Mouse (Mus musculus) cerebellum, adult 11-12 months (tissue): ENCODE results near the gene Lgals9.

ENCODE experiments used
- DNase-seq: peaks from one replicate; pipeline ENCODE4 v3.0.0; 2022

Lgals9 gene

DNA sequence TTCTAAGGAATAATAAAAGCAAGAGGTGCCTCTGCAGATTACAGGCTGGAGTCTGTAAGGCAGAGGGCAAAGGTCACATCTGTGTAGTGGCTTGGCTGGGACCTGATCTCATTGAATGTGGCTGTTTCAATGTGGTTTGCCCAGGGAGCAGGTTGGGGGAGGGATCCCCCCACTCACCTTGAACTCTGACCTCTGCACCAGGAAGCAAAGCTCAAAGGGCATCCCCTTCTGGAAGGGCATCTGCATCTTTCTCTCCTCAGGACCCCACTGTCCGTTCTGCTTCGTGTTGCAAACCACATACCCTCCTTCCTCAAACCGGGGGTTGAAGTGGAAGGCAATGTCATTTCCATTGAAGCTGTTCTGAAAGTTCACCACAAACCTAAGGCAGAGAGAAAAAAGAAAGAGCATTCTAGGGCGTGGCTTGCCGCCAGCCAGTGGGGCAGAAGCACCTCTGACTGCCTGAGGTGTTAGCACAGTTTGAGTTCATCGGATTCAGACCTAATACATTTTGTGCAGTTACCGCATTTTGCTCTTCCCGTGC lies 11.9 kb downstream of the Lgals9 start:
- no peak for DNase-seq

DNA sequence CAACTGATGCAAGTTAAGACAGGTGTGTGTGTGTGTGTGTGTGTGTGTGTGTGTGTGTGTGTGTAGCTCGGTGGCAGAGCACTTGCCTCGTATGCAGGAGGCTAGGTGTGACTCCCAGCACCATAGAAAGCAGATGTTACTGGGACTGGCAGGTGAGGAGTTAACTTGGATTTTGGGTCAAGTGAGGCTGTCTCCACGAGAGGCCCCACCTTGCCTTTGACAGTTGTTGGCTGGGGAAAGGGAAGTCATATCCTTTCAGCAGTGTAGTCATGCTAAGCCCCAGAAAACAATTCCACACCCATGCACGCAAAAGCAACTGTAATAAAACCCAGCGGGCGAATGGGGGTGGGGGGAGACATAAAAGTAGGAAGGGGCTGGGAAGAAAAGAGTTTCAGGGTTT lies 12.4 kb downstream of the Lgals9 start:
- no peak for DNase-seq

DNA sequence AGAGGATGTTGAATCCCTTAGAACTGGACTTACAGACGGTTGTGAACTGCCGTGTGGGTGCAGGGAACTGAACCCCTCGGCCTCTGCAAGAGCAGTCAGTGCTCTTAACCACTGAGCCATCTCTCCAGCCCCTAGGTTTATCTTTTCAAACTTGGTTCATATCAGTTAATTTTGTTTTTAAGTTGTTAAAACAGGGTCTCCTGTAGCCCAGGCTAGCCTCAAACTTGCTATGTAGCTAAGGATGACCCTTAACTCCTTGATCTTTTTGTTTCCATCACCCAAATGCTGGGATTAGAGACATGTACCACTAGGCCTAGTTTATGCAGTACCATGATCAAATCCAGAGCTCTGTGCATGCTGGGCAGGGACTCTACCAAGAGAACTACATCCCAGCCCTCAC lies 13.0 kb downstream of the Lgals9 start:
- DNase-seq = no peak

DNA sequence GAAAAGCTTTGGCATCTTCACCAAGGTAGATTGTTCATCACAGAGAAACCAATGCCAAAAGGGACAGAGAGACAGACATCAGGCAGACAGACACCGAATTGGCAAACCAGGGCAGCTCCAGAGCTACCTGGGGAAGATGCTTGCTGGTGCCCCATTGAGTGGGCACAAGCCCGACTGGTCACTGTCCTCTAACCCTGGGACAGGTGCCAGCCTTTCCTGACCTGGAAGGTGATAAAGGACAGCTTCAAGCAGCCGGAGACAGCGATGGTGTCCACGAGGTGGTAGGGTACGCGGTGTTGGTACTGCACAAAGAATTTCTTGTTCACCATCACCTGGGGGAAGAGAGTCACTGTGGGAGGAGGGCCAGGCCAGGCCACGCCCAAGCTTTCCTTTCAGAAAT lies 13.7 kb downstream of the Lgals9 start:
- DNase-seq = no peak

DNA sequence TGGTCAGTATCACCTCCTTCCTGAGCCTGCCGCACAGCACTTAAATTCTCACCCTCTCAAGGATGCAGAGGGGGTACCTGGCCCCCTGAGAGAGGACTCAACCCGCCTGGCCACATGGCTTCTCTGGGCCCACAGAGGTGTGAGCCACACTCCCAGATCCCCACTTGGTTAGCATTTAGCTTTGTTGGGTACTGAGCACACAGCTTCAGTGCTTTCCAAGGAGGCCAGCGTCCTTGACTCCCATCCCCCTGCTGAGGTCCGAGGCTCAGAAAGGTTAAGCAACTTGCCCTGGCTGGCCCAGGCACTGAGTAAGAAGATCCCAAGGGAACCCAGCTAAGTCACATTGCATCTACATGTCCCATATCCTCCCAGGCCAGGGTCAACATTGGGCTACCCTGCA lies 16.6 kb downstream of the Lgals9 start:
- no peak for DNase-seq

DNA sequence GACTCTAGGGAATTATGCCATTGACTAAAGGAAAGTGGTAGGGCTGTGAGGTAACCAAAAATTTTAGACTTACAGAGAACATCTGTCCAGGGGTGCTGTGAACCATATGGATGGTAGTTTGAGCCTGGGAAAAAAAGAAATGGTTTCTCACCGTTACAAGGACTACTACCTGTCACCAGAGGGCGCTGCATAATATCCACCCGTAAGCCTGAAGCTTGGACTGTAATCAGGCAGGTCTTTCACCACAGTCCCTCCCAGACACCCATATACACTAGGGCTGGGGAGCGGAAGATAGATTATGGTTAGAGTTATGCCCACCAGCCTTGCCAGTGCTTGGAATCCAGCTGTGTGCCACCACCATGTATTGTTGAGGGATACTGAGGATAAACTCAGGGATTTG lies 17.4 kb downstream of the Lgals9 start:
- DNase-seq = no peak

DNA sequence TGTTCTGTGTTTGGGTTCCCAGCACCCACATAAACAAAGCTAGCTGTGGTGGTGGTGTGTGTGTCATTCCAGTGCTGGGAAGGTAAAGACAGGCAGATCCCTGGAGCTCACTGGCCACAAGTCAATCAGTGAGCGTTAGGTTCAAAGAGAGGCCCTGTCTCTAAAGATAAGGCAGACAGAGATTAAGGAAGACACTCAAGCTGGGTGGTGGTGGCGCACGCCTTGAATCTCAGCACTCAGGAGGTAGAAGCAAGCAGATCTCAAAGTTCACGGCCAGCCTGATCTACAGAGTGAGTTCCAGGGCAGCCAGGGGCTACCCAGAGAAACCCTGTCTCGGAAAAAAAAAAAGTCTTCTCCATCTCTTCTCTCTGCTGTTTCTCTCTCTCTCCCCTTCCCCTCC lies 23.5 kb downstream of the Lgals9 start:
- no peak for DNase-seq

DNA sequence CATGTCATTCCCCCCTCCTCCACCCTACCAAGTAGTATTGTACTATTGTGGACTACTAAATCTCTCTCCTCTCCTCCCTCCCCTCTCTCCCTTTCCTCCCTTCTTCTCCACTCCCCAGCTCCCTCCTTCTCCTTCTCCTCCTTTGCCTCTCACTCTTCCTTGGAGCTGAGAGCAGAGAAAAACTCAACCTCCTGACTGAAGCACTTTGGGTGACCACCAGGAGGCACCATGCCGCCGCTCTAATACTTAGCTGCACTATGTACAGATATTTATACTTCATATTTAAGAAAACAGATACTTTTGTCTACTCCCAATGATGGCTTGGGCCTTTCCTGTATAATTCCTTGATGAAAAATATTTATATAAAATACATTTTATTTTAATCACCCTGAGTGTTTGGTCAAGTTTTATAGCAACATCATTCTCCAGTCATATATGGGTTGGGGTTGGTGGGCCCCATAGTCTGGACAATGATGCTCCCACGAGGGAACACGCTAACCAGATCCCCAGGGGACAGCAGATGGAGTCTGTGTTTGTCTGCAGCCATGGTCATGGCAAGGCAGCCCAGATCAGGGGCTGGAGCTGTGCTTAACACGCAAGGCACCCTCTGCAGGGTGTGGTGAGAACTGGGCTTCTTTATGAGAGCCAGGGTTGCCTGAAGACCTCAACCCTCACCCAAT lies 24.8 kb downstream of the Lgals9 start:
- no peak for DNase-seq

DNA sequence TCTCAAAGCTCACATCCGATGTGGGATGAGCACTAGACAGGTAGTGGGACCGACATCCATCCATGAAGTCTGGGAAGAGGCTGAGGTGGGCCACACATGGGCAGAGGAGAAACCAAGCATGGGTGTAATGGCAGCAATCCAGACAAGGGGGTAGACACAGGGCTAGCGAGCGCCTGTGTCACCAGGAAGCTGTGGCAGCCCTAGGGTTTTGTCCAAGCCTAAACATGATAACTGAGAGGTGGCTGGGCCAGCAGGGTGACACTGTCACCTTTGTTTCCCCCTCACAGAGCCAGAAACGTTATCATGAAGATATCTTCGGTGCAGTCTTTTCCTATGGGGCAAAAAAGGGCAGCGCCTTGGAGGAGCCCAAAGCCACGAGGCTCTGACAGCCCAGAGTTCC lies 25.4 kb downstream of the Lgals9 start:
- DNase-seq = no peak

DNA sequence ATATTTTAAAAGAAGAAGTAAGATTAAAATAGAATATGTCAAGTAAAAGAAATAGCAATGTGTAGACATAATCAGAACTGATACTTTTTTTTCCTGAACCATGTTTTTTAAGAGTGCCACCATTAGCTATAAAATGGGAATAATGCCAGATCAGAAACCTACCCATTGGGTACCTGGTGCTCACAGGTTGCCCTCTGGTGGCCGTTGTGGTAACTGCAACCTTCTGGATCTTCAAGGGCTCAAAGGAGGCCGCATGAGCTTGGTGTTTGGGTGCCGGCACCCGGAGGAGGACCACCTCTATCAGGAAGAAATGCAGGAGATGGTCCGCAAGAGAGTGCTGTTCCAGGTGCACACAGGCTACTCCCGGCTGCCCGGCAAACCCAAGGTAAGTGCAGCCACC lies 28.5 kb downstream of the Lgals9 start:
- peak; percentile 56 for DNase-seq

DNA sequence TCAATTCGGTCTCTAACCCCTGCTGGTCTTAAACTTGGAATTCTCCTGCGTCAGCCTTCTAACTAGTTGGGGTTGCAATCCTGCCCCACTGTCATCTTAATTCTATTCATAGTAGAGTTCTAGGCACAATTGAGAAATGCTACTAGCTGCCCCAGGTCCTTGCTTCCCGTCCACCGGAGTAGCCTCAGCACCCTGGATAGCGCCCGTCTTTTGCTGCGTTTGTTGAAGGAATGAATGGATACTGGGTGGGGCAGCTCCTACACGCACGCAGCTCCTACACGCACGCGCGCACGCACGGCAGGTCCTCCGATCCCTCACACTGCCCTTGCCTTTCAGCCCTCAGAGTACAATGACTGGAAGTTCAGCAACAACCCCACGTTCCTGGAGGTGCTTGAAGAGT lies 32.3 kb downstream of the Lgals9 start:
- no peak for DNase-seq

DNA sequence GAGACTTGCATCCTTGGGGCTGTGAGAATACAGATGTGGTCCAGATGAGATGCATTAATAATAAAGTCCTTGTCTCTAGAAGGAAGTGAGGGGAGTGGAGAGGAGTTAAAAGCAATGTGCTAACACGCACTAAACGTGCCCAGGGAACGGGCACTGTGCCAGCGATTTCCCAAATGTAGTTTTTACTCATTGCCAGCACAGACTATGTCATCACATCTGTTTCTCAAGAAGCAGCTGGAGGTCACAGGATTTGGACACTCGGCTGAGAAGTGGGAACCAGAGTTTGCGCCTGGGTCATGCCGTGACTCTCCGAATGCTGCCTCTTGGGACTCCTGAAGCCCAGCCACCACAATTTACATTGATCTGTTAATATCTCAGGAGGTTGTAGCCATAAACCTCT lies 34.4 kb downstream of the Lgals9 start:
- no peak for DNase-seq

DNA sequence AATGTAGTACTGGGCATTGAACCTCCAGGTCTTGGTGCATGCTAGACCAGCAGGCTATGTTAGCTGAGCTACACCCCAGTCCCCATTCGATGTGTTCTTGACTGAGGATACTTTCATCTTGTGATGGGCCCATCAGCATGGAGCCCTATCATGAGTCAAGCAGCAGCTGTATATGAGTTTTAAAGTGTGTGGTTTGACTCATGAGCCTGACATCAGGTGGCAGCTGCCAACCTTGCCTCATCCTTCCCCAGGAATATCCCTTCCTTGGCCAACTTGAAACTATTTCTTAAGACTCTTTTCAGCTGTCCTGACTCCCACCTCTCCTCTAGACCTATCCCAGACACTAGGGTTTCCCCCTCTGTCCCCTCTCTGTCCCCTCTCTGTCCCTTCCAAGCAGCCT lies 41.7 kb downstream of the Lgals9 start:
- DNase-seq = no peak

DNA sequence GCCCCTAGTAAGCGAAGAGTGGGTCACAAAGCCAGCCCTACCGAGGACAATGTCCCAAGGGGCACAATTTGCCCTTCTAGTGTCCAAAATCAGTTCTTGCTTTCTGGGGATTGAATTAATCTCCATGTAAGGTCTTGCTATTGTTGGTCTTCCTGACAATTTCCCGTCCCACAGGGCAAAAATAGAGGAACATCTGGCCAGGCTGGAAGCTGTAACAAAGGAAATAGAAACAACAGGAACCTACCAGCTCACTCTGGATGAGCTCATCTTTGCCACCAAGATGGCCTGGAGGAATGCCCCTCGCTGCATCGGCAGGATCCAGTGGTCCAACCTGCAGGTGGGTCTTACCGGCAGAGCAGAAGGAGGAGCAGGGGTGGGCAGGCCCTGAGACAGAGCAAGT lies 49.6 kb downstream of the Lgals9 start:
- no peak for DNase-seq

DNA sequence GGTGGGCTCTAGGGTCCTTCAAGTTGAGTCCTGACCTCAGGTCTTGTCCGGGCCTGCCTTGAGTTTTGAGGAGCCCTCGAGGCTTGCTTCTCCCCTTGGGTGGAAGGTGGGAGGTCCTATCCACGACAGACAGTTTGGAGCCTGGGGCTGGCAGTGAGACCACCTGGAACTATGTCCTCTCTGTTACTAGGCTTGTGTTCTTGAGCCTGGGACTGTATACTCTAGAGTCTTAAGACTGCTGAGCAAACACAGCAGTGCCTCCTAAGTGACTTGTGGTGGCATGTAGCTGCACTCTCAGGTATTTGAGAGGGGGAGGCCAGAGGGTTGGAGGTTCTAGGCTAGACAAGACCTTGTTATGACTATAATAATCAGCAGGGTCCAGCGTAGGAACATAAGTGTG lies 50.0 kb downstream of the Lgals9 start:
- DNase-seq = no peak

DNA sequence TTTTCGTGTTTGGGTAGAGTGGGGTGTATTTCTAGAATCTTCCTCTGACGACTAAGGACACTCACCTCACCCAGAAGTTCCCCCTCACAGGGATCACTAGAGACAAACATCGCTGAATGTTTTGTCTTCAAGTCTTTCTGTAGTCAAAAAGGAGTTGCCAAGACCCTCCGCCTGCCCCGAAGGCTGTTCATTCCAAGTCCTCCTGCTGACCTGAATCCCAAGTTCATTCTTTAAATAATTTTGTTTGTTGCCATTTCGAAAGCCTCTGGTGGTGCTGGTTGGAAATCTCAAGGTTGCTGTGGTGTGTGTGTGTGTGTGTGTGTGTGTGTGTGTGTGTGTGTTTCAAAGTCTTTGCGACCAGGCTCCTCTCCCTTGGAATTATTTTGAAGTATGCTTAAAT lies 50.4 kb downstream of the Lgals9 start:
- DNase-seq = no peak

DNA sequence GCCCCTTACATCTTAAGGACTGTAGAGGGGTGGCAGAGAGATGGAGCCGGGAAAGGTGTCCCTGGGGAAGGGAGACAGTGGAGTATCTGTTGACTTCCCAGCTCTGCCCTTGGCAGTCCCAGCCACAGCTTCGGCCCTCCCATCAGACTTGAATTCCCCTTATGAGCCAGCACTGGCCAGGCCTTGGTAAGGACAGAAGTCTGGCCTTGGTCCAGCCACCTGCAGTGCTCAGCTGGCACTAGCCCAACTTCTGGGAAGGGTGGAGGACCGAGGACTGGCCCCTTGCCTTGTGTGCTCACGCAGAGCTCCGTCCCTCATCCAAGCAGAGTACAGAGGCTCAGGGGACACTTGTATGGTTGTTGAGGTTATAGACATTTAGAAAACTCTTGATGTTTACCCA lies 55.4 kb downstream of the Lgals9 start:
- DNase-seq = peak; percentile 78

DNA sequence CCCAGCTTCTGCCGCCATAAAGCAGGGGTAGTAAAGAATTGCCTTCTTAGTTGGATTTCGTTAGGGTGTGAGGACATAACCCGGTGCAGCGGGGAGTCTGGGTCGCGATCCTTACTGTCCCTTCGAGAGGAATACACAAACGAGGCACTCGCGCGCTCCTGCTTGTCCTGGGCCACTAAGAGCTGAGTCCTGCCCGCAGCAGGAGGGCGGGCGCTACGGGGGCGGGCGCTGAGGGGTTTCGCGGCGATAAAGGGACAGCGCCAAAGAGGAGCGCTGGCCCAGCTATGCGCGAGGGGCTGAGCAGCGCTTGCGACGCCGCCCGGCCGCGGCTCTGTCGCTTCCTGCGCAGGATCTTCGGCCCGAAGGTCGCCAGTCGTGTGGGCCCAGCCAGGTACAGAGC lies 59.8 kb downstream of the Lgals9 start:
- no peak for DNase-seq

DNA sequence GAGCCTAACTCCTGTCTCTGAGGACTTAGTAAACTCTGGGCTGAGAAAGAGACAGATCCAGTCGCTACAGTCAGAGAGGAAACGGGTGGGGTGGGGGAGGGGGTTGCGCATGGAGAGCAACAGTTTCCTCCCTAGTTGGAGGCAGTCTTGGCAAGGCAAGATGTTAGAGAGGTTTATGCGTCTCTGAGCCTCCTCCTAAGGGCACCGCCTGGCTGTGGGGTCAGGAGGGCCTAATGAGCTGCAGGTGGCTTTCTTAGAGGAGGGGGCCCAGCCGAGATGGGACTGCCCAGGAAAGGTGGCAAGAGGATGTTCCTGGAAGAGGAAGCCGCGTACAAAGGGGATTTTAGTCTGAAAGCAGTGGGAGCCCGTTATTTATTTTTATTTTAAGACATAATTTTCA lies 60.6 kb downstream of the Lgals9 start:
- no peak for DNase-seq

DNA sequence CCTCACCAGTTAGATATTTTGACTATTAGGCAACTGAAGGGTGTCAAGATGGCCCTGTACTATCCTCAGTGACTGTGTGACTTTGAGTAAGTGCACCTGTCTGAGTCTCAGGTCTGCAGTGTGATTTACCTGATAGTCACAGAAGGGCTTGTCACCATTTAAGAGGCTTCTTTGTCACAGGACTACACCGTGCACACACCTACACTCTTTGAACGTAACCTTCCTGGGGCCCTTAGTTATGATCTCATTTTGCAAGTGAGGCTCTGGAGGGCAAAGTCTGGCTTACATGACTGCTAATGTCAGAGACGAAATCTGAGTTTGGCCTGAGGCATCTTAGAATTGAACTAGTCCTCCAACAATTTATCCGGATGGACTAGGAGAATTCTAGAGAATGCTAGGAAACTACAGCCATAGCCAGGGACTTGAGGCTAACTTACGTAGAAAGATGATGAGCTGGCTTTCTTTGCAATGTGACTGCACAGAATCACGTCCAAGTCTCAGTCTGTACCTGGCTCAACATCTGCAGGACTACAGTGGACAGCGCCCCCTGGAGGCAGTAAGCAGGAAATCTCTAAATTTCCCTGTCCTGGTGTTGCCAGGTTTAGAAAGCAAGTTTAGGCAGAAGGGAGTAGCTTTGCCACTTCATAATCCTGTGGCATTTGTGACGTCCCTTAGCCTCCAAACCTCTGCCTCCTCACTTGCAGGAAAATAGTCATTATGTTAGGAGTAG lies 61.9 kb downstream of the Lgals9 start:
- DNase-seq = peak; percentile 4

DNA sequence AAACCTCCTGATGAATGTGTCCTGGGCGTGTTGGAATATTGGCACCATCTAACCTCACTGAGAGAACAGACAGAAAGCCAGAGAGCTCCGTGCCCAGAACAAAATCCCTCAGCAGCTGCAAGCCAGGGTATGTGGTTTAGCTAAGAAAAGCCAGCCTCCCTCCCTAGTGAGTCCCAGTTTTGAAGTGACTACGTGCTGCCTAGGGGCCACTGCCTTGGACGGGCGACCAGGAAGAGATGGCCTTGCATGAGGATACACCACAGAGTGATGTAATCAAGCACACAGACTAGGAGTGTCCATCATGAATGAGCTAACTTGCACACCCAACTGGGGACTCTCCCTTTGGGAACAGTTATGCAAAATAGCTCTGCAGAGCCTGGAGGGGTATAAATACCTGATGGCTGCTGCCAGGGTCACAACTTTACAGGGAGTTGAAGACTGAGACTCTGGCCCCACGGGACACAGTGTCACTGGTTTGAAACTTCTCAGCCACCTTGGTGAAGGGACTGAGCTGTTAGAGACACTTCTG lies 64.3 kb downstream of the Lgals9 start, which contains the start of gene Nos2:
TSS of gene Nos2 (plus strand) at position 377 of the 529 bp plus-strand sequence.
- no peak for DNase-seq

DNA sequence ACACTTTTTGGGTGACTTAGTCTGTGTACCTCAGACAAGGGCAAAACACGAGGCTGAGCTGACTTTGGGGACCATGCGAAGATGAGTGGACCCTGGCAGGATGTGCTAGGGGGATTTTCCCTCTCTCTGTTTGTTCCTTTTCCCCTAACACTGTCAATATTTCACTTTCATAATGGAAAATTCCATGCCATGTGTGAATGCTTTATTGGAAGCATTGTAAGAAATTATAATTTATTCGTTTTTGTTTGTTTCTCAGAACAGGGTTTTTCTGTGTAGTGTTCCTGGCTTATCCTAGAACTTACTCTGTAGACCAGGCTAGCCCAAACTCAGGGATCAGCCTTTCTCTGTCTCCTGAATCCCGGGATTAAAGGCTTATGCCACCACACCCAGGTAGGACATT lies 65.0 kb downstream of the Lgals9 start:
- no peak for DNase-seq

DNA sequence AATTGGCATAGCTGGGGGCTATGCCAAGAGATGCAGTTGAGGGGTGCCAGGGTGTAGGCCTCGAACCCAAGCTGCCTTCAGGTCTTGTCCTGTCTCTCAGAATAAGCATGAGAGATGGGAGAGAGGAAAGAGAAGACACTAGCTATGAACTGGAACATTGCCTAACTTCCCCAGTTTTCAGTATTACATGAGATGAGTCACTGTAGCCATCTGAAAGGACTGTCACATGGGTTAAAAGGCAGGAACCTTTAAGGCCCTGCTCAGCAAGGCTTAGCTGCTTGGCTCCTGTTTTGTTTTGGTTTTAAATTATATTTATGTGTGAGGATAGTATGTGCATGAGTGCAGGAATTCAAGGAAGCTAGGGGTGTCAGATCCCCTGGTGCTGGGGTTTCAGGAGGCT lies 68.3 kb downstream of the Lgals9 start:
- DNase-seq = no peak

DNA sequence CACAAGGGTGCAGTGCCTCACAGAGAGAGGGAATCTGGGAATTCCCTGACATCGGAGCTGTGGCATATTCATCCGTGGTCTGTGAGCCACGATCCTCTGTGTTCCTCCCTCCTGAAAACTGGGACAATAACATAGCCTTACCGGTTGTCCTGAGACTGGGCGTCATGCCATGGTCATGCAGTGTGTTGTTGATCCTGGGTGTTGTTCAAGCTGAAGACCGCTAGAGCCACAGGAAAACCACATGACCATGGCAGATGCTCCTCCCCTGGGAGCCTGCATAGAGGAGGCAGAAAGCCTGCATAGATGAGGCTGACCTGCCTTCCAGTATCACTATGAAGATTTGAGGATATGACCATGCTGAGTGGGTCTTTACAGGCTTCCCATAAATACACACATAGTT lies 69.3 kb downstream of the Lgals9 start:
- peak; percentile 7 for DNase-seq
